Mouse (Mus musculus) embryonic facial prominence, embryonic 13.5 days (tissue): Measurements from ENCODE around the gene 1700080O16Rik. TPM values are rescaled to one million over a fixed set of nuclear protein-coding genes. Genes with fewer than 3 reads are reported as not detected.

ENCODE experiments used
- ATAC-seq: fragments of 200-750 bp; cut with Nextera tagmentation; 2 replicates; pipeline ENCODE4 v1.8.0; 2017; ENCODE audit warnings: low read depth; ENCODE audit not compliant: insufficient number of reproducible peaks, insufficient read depth, low FRiP score, low TSS enrichment
- H3K27ac ChIP-seq: fragments of 300-500 bp; sonication (generic); 2 replicates; pipeline ENCODE4 v1.5.1; 2015; ENCODE audit warnings: moderate library complexity, mild to moderate bottlenecking, inconsistent platforms
- H3K27me3 ChIP-seq: fragments of 300-500 bp; sonication (generic); 2 replicates; pipeline ENCODE4 v1.6.1; 2015; ENCODE audit warnings: mild to moderate bottlenecking, inconsistent platforms
- H3K36me3 ChIP-seq: fragments of 300-500 bp; sonication (generic); 2 replicates; pipeline ENCODE4 v1.6.1; 2015; ENCODE audit warnings: mild to moderate bottlenecking, inconsistent platforms
- H3K4me1 ChIP-seq: fragments of 300-500 bp; sonication (generic); 2 replicates; pipeline ENCODE4 v1.6.1; 2015; ENCODE audit warnings: inconsistent platforms
- H3K4me2 ChIP-seq: fragments of 300-500 bp; sonication (generic); 2 replicates; pipeline ENCODE4 v1.6.1; 2015; ENCODE audit warnings: moderate library complexity, mild to moderate bottlenecking, inconsistent platforms
- H3K4me3 ChIP-seq: fragments of 300-500 bp; sonication (generic); 2 replicates; pipeline ENCODE4 v1.5.1; 2015; ENCODE audit warnings: mild to moderate bottlenecking, inconsistent platforms
- H3K9ac ChIP-seq: fragments of 300-500 bp; sonication (generic); 2 replicates; pipeline ENCODE4 v1.6.1; 2015; ENCODE audit warnings: mild to moderate bottlenecking, inconsistent platforms
- H3K9me3 ChIP-seq: fragments of 300-500 bp; sonication (generic); 2 replicates; pipeline ENCODE4 v1.6.1; 2016; ENCODE audit warnings: inconsistent platforms
- WGBS: fragments of 180-500 bp; shearing (Covaris S2); methylation state at CpG from one replicate; pipeline ENCODE4 v1.1.7; 2015; ENCODE audit warnings: mixed read lengths; 5-methylcytosine and 5-hydroxymethylcytosine counted together
- polyA plus RNA-seq: library from polyadenylated mRNA; unstranded; fragments of >200 nt; fragmentation: Nextera tagmentation; extraction: Ambion mirVana; gene quantifications from 2 replicates; pipeline ENCODE4 v1.2.1, GENCODE M21; 2015

The 1700080O16Rik gene
- polyA plus RNA-seq, result not detected in 2 replicates

GRCm38 (mm10) chrX:51972672-51973071 lies at the start of gene 1700080O16Rik:
TSS of gene 1700080O16Rik (minus strand) at chrX:51972772.
- WGBS, result 92% methylated on average over 12 of the region's 12 CpGs

GRCm38 (mm10) chrX:52017660-52018059 lies 45.1 kb upstream of the 1700080O16Rik start:
- Histone ChIP-seq H3K27me3 (peaks cover 11% of the 10 kb centered on the region), H3K9me3 (no peaks in the 10 kb centered on the region), H3K27ac (no peak overlapping the region), H3K9ac (no peak overlapping the region), H3K4me2 (no peak overlapping the region), H3K4me1 (no peaks in the 10 kb centered on the region), H3K36me3 (no peaks in the 10 kb centered on the region), H3K4me3 (no peak overlapping the region)
- ATAC-seq, result no peak
- WGBS, result 41% methylated on average over 6 of the region's 9 CpGs

More at GRCm38 (mm10) chrX:51972672-51973071, at the start of gene 1700080O16Rik:
- Histone ChIP-seq H3K27ac (no peak within 1 kb of the TSS), H3K9ac (no peak within 1 kb of the TSS), H3K4me2 (no peak within 1 kb of the TSS), H3K27me3 (peaks cover 7% of the 10 kb centered on the region), H3K36me3 (no peaks in the 10 kb centered on the region), H3K9me3 (no peaks in the 10 kb centered on the region), H3K4me3 (no peak within 1 kb of the TSS), H3K4me1 (no peaks in the 10 kb centered on the region)
- no peak for ATAC-seq

- Histone ChIP-seq H3K4me2 (no peak overlapping the region), H3K4me3 (no peak overlapping the region), H3K4me1 (peaks cover 9% of the 10 kb centered on the region; the same call in 1 of the 2 replicates), H3K27ac (0 out of 2 replicates have a peak overlapping the region, but pooled peaks have one; percentile 33), H3K9me3 (no peaks in the 10 kb centered on the region), H3K27me3 (no peaks in the 10 kb centered on the region; the same call in 1 of the 2 replicates), H3K36me3 (no peaks in the 10 kb centered on the region), H3K9ac (no peak overlapping the region)
- ATAC-seq, result no peak
- WGBS, result 67% methylated on average over 5 of the region's 5 CpGs
Measured at GRCm38 (mm10) chrX:52000072-52000471, 27.5 kb upstream of the 1700080O16Rik start.

GRCm38 (mm10) chrX:51999426-51999825 lies 26.9 kb upstream of the 1700080O16Rik start:
- no peaks in the 10 kb centered on the region for H3K36me3 ChIP-seq
- peaks cover 9% of the 10 kb centered on the region; the same call in 1 of the 2 replicates for H3K4me1 ChIP-seq
- WGBS, result 44% methylated on average over 4 of the region's 4 CpGs
- H3K4me2 ChIP-seq, result no peak overlapping the region
- H3K27ac ChIP-seq, result no peak overlapping the region
- no peaks in the 10 kb centered on the region for H3K9me3 ChIP-seq
- H3K4me3 ChIP-seq, result no peak overlapping the region
- H3K27me3 ChIP-seq, result no peaks in the 10 kb centered on the region; the same call in 1 of the 2 replicates
- no peak overlapping the region for H3K9ac ChIP-seq
- no peak for ATAC-seq

- 83% methylated on average over 4 of the region's 4 CpGs for WGBS
- Histone ChIP-seq H3K4me1 (no peaks in the 10 kb centered on the region), H3K4me2 (no peak overlapping the region), H3K4me3 (no peak overlapping the region), H3K36me3 (no peaks in the 10 kb centered on the region), H3K9me3 (no peaks in the 10 kb centered on the region), H3K27ac (no peak overlapping the region), H3K9ac (no peak overlapping the region), H3K27me3 (peaks cover 7% of the 10 kb centered on the region; the same call in 1 of the 2 replicates)
- no peak for ATAC-seq
Measured at GRCm38 (mm10) chrX:51976361-51976760, 3.8 kb upstream of the 1700080O16Rik start.

GRCm38 (mm10) chrX:51974618-51975017 lies 2.0 kb upstream of the 1700080O16Rik start:
- Histone ChIP-seq H3K9me3 (no peaks in the 10 kb centered on the region), H3K4me2 (no peak overlapping the region), H3K4me1 (no peaks in the 10 kb centered on the region), H3K27ac (no peak overlapping the region), H3K27me3 (peaks cover 7% of the 10 kb centered on the region), H3K9ac (no peak overlapping the region), H3K4me3 (no peak overlapping the region), H3K36me3 (no peaks in the 10 kb centered on the region)
- no peak for ATAC-seq

GRCm38 (mm10) chrX:51948071-51948470 lies 24.5 kb downstream of the 1700080O16Rik start:
- Histone ChIP-seq H3K4me2 (no peak overlapping the region), H3K4me3 (no peak overlapping the region), H3K27me3 (peaks cover 2% of the 10 kb centered on the region; the same call in 1 of the 2 replicates), H3K9ac (no peak overlapping the region), H3K4me1 (peaks cover 3% of the 10 kb centered on the region; the same call in 1 of the 2 replicates), H3K27ac (0 out of 2 replicates have a peak overlapping the region, but pooled peaks have one; percentile 33), H3K36me3 (no peaks in the 10 kb centered on the region), H3K9me3 (no peaks in the 10 kb centered on the region)
- no peak for ATAC-seq
- 84% methylated on average over 3 of the region's 3 CpGs for WGBS

- Histone ChIP-seq H3K9me3 (no peaks in the 10 kb centered on the region), H3K9ac (no peak overlapping the region), H3K27me3 (peaks cover 4% of the 10 kb centered on the region; the same call in 1 of the 2 replicates), H3K4me1 (no peaks in the 10 kb centered on the region), H3K27ac (no peak overlapping the region), H3K4me2 (no peak overlapping the region), H3K4me3 (no peak overlapping the region), H3K36me3 (no peaks in the 10 kb centered on the region)
- no peak for ATAC-seq
- 67% methylated on average over 5 of the region's 5 CpGs for WGBS
Measured at GRCm38 (mm10) chrX:51938076-51938475, 34.5 kb downstream of the 1700080O16Rik start.

- Histone ChIP-seq H3K27ac (no peak overlapping the region), H3K36me3 (no peaks in the 10 kb centered on the region), H3K9ac (no peak overlapping the region), H3K27me3 (no peaks in the 10 kb centered on the region), H3K4me2 (no peak overlapping the region), H3K9me3 (no peaks in the 10 kb centered on the region), H3K4me1 (no peaks in the 10 kb centered on the region), H3K4me3 (no peak overlapping the region)
- ATAC-seq, result no peak
- 78% methylated on average over 4 of the region's 4 CpGs for WGBS
Measured at GRCm38 (mm10) chrX:51919091-51919490, 53.5 kb downstream of the 1700080O16Rik start.

Other genes starting within 250 kb of the 1700080O16Rik start
- gene Usp26, start 171.5 kb downstream of the 1700080O16Rik start, polyA plus RNA-seq, result not detected in 2 replicates
- 70.3 and 82.2 TPM in 2 replicates for gene Gpc4, start 192.5 kb upstream of the 1700080O16Rik start, polyA plus RNA-seq